Mouse (Mus musculus): ENCODE results near the gene Gm20388. TPM values are rescaled to one million over a fixed set of nuclear protein-coding genes. Genes with fewer than 3 reads are reported as not detected.

Gm20388 gene
- polyA plus RNA-seq, 1 experiment from 2014 or later, result not detected

GRCm38 (mm10) chr8:122197342-122197741, 2286.7 kb downstream of the Gm20388 start:
- H3K27me3 ChIP-seq (ENCODE audit: control insufficient read depth, insufficient read depth, low read length), result no peaks in the 10 kb centered on the region
- ATAC-seq (ENCODE audit: insufficient number of reproducible peaks, low FRiP score, low TSS enrichment, low read depth), result no peak
- no peaks in the 10 kb centered on the region for H3K9me3 ChIP-seq (ENCODE audit: control insufficient read depth, low read length)
- H3K4me3 ChIP-seq (ENCODE audit: low read depth, low read length), result no peak overlapping the region
- H3K4me2 ChIP-seq (ENCODE audit: low read depth, severe bottlenecking), result no peak overlapping the region
- 71% methylated on average over 5 of the region's 5 CpGs for WGBS
- H3K4me1 ChIP-seq (ENCODE audit: control insufficient read depth, insufficient read depth, low read length), result 0 out of 2 replicates have a peak, but pooled peaks cover 3% of the 10 kb centered on the region
- H3K27ac ChIP-seq (replicated peaks; ENCODE audit: low read depth, low read length), result no peak overlapping the region
- H3K9ac ChIP-seq (ENCODE audit: low read length), result no peak overlapping the region
- no peaks in the 10 kb centered on the region for H3K36me3 ChIP-seq (ENCODE audit: control insufficient read depth, insufficient read depth, low read length)
- no peak for DNase-seq (ENCODE audit: low spot score)

DNA sequence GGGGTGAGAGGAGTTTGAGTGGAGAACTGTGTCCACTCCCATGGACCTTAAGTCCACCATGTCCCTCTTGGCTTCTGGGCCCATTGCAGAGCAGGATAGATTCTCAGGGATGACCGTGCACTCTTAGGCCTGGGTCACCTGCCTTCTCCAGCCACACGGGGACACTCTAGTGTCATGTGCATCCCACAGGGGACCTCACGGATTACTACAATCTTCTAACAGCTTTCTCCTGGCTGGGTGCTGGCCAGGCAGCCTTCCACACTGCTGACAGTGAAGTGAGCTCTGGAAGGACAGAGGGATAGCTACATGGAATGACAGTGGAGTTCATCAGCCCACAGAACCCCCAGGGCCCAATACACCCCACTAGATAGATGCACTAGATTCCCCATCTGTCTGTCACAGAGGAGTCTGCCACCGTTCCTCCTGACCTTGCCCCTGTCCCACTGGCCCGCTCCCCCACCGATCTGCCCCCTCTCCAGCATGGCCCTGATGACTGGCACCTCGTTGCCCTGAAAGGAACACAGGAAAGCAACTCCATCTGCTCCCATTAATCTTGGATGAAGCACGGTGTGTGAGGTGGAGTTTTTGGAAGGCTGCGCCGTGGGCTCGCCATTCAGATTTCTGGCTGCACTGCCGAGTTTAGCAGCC, 2287.9 kb downstream of the Gm20388 start:
- no peaks in the 10 kb centered on the region for H3K9me3 ChIP-seq (ENCODE audit: control insufficient read depth, low read length)
- no peak overlapping the region for H3K9ac ChIP-seq (ENCODE audit: low read length)
- no peak overlapping the region for H3K27ac ChIP-seq (replicated peaks; ENCODE audit: low read depth, low read length)
- no peak overlapping the region for H3K4me3 ChIP-seq (ENCODE audit: low read depth, low read length)
- H3K4me2 ChIP-seq (ENCODE audit: low read depth, severe bottlenecking), result no peak overlapping the region
- DNase-seq (ENCODE audit: low spot score) (no peak), ATAC-seq (ENCODE audit: insufficient number of reproducible peaks, low FRiP score, low TSS enrichment, low read depth) (no peak)
- no peaks in the 10 kb centered on the region for H3K36me3 ChIP-seq (ENCODE audit: control insufficient read depth, insufficient read depth, low read length)
- WGBS, result 75% methylated on average over 12 of the region's 12 CpGs
- H3K27me3 ChIP-seq (ENCODE audit: control insufficient read depth, insufficient read depth, low read length), result no peaks in the 10 kb centered on the region
- H3K4me1 ChIP-seq (ENCODE audit: control insufficient read depth, insufficient read depth, low read length), result no peaks in the 10 kb centered on the region

GRCm38 (mm10) chr8:122199191-122199590, 2288.6 kb downstream of the Gm20388 start:
- Histone ChIP-seq H3K4me1 (ENCODE audit: control insufficient read depth, insufficient read depth, low read length) (no peaks in the 10 kb centered on the region), H3K9me3 (ENCODE audit: control insufficient read depth, low read length) (no peaks in the 10 kb centered on the region), H3K4me2 (ENCODE audit: low read depth, severe bottlenecking) (no peak overlapping the region), H3K9ac (ENCODE audit: low read length) (no peak overlapping the region), H3K36me3 (ENCODE audit: control insufficient read depth, insufficient read depth, low read length) (no peaks in the 10 kb centered on the region), H3K27ac (replicated peaks; ENCODE audit: low read depth, low read length) (no peak overlapping the region), H3K4me3 (ENCODE audit: low read depth, low read length) (no peak overlapping the region), H3K27me3 (ENCODE audit: control insufficient read depth, insufficient read depth, low read length) (no peaks in the 10 kb centered on the region)
- no peak for ATAC-seq (ENCODE audit: insufficient number of reproducible peaks, low FRiP score, low TSS enrichment, low read depth)
- no peak for DNase-seq (ENCODE audit: low spot score)
- 75% methylated on average over 9 of the region's 9 CpGs for WGBS

DNA sequence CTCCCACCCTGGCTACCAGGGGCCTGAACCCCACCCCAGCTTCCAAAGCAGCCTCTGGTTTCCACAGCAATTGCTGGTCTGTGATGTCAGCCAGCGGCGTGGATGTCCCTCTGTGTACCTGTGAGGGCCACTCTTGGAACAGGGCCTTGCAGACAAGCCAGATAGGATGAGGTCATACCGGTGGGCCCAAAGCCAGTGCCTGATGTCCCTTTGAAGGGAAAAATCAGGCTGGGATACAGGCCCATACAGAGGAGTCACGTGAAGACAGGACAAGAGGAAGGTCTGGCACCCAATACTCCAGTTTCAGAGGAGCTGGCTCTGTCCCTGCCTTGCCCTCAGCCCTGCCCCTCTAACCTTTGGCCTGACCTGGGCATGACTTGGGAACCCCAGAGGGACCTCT, 2289.2 kb downstream of the Gm20388 start:
- no peak overlapping the region for H3K4me3 ChIP-seq (ENCODE audit: low read depth, low read length)
- DNase-seq (ENCODE audit: low spot score) (no peak), ATAC-seq (ENCODE audit: insufficient number of reproducible peaks, low FRiP score, low TSS enrichment, low read depth) (no peak)
- no peak overlapping the region for H3K9ac ChIP-seq (ENCODE audit: low read length)
- no peaks in the 10 kb centered on the region for H3K9me3 ChIP-seq (ENCODE audit: control insufficient read depth, low read length)
- no peaks in the 10 kb centered on the region for H3K36me3 ChIP-seq (ENCODE audit: control insufficient read depth, insufficient read depth, low read length)
- WGBS, result 94% methylated on average over 4 of the region's 4 CpGs
- H3K27ac ChIP-seq (replicated peaks; ENCODE audit: low read depth, low read length), result no peak overlapping the region
- no peaks in the 10 kb centered on the region for H3K27me3 ChIP-seq (ENCODE audit: control insufficient read depth, insufficient read depth, low read length)
- H3K4me1 ChIP-seq (ENCODE audit: control insufficient read depth, insufficient read depth, low read length), result no peaks in the 10 kb centered on the region
- no peak overlapping the region for H3K4me2 ChIP-seq (ENCODE audit: low read depth, severe bottlenecking)

- H3K27ac ChIP-seq (replicated peaks; ENCODE audit: low read depth, low read length), result no peak overlapping the region
- no peaks in the 10 kb centered on the region for H3K27me3 ChIP-seq (ENCODE audit: control insufficient read depth, insufficient read depth, low read length)
- no peak for DNase-seq (ENCODE audit: low spot score)
- H3K36me3 ChIP-seq (ENCODE audit: control insufficient read depth, insufficient read depth, low read length), result no peaks in the 10 kb centered on the region
- no peak overlapping the region for H3K9ac ChIP-seq (ENCODE audit: low read length)
- no peak overlapping the region for H3K4me3 ChIP-seq (ENCODE audit: low read depth, low read length)
- WGBS, result 79% methylated on average over 3 of the region's 3 CpGs
- no peak for ATAC-seq (ENCODE audit: insufficient number of reproducible peaks, low FRiP score, low TSS enrichment, low read depth)
- H3K9me3 ChIP-seq (ENCODE audit: control insufficient read depth, low read length), result peaks cover 3% of the 10 kb centered on the region; the same call in 1 of the 2 replicates
- no peaks in the 10 kb centered on the region for H3K4me1 ChIP-seq (ENCODE audit: control insufficient read depth, insufficient read depth, low read length)
- H3K4me2 ChIP-seq (ENCODE audit: low read depth, severe bottlenecking), result no peak overlapping the region
Observed at GRCm38 (mm10) chr8:122211591-122211990, 2300.9 kb downstream of the Gm20388 start.

DNA sequence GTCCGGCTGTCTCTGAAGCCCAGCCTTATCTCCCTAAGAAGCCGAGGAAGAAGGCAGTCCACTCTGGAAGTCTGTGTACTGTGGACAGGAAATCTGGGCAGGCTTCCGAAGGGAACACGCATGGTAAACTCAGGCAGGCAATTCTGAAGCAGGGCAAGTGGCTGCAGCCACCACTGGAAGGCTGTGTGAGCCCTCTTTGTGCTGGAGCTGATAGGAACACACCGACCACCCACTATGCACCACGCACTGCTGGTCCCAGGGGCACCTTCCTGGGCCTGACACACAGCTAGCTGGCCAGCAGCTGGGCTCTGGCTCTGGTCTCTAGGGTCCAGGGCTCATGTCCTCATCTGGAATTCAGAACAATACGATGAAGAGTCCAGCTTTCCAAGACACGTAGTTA, 2305.0 kb downstream of the Gm20388 start:
- no peak overlapping the region for H3K9ac ChIP-seq (ENCODE audit: low read length)
- H3K27ac ChIP-seq (replicated peaks; ENCODE audit: low read depth, low read length), result no peak overlapping the region
- H3K4me1 ChIP-seq (ENCODE audit: control insufficient read depth, insufficient read depth, low read length), result no peaks in the 10 kb centered on the region
- H3K27me3 ChIP-seq (ENCODE audit: control insufficient read depth, insufficient read depth, low read length), result no peaks in the 10 kb centered on the region
- H3K36me3 ChIP-seq (ENCODE audit: control insufficient read depth, insufficient read depth, low read length), result no peaks in the 10 kb centered on the region
- no peak for ATAC-seq (ENCODE audit: insufficient number of reproducible peaks, low FRiP score, low TSS enrichment, low read depth)
- no peak overlapping the region for H3K4me3 ChIP-seq (ENCODE audit: low read depth, low read length)
- DNase-seq (ENCODE audit: low spot score), result no peak
- no peaks in the 10 kb centered on the region for H3K9me3 ChIP-seq (ENCODE audit: control insufficient read depth, low read length)
- 85% methylated on average over 8 of the region's 8 CpGs for WGBS
- no peak overlapping the region for H3K4me2 ChIP-seq (ENCODE audit: low read depth, severe bottlenecking)

- 63% methylated on average over 6 of the region's 6 CpGs for WGBS
- Histone ChIP-seq H3K36me3 (ENCODE audit: control insufficient read depth, insufficient read depth, low read length) (no peaks in the 10 kb centered on the region), H3K9me3 (ENCODE audit: control insufficient read depth, low read length) (no peaks in the 10 kb centered on the region), H3K27ac (replicated peaks; ENCODE audit: low read depth, low read length) (no peak overlapping the region), H3K9ac (ENCODE audit: low read length) (no peak overlapping the region), H3K27me3 (ENCODE audit: control insufficient read depth, insufficient read depth, low read length) (no peaks in the 10 kb centered on the region), H3K4me1 (ENCODE audit: control insufficient read depth, insufficient read depth, low read length) (no peaks in the 10 kb centered on the region), H3K4me2 (ENCODE audit: low read depth, severe bottlenecking) (no peak overlapping the region), H3K4me3 (ENCODE audit: low read depth, low read length) (no peak overlapping the region)
- ATAC-seq (ENCODE audit: insufficient number of reproducible peaks, low FRiP score, low TSS enrichment, low read depth), result no peak
- DNase-seq (ENCODE audit: low spot score), result no peak
Observed at GRCm38 (mm10) chr8:122216433-122216832, 2305.8 kb downstream of the Gm20388 start.

- Histone ChIP-seq H3K4me3 (ENCODE audit: low read depth, low read length) (no peak overlapping the region), H3K4me2 (ENCODE audit: low read depth, severe bottlenecking) (no peak overlapping the region), H3K9ac (ENCODE audit: low read length) (no peak overlapping the region), H3K27ac (replicated peaks; ENCODE audit: low read depth, low read length) (no peak overlapping the region), H3K9me3 (ENCODE audit: control insufficient read depth, low read length) (no peaks in the 10 kb centered on the region), H3K27me3 (ENCODE audit: control insufficient read depth, insufficient read depth, low read length) (no peaks in the 10 kb centered on the region), H3K36me3 (ENCODE audit: control insufficient read depth, insufficient read depth, low read length) (no peaks in the 10 kb centered on the region), H3K4me1 (ENCODE audit: control insufficient read depth, insufficient read depth, low read length) (no peaks in the 10 kb centered on the region)
- ATAC-seq (ENCODE audit: insufficient number of reproducible peaks, low FRiP score, low TSS enrichment, low read depth) (no peak), DNase-seq (ENCODE audit: low spot score) (no peak)
- 76% methylated on average over 10 of the region's 10 CpGs for WGBS
Observed at GRCm38 (mm10) chr8:122217456-122218177, 2307.0 kb downstream of the Gm20388 start.
